Mouse (Mus musculus): ENCODE data around the gene Xrcc6. TPM values are rescaled to one million over a fixed set of nuclear protein-coding genes. Genes with fewer than 3 reads are reported as not detected.

Gene Xrcc6
- polyA plus RNA-seq, 1 experiment from 2014 or later = 46.7 TPM

DNA sequence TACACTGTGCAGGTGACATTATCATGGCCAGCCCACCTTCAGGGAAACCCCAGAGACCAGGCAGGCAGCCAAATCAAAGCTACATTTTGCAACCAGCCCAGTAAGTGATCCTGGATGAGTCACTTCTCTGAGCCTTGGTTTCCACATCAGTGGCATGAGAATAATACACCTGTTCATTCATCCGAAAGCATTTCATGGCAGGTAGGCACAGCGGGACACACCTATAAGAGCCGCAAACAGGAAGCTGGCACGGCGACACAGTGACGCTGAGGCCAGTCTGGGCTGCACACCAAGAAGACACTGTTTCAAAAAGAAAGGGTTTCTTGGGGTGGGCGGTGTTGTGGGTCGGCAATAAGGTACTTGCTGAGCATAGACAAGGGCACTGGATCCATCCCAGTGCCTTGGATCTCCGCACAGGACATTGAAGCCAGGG lies 33.5 kb upstream of the Xrcc6 start:
- no peaks in the 10 kb centered on the region for H3K27me3 ChIP-seq
- no peak overlapping the region for H3K4me3 ChIP-seq
- no peak overlapping the region for H3K27ac ChIP-seq (replicated peaks)
- H3K9me3 ChIP-seq = no peaks in the 10 kb centered on the region
- peaks cover 3% of the 10 kb centered on the region; the same call in 1 of the 2 replicates for H3K4me1 ChIP-seq (replicated peaks)
- H3K4me2 ChIP-seq = no peak overlapping the region
- no peak for ATAC-seq (ENCODE audit: low read depth)
- H3K36me3 ChIP-seq = peaks cover 62% of the 10 kb centered on the region
- 95% methylated on average over 9 of the region's 9 CpGs for WGBS
- no peak overlapping the region for H3K9ac ChIP-seq

DNA sequence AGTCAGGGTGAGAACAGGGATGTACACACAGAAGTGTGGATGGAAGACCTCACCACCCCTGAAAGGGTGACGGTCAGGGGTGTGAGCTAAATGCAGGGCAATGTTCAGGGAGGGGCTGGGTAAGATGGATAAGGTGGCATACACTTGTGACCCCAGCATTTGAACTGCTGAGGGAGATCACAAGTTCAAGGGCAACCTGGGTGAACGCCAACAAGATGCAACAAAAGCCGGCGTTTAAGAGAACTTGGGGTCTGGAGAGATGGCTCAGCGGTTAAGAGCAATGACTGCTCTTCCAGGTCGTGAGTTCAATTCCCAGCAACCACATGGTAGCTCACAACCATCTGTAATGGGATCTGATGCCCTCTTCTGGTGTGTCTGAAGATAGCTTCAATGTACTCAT lies 32.9 kb upstream of the Xrcc6 start:
- peaks cover 57% of the 10 kb centered on the region for H3K36me3 ChIP-seq
- 97% methylated on average over 6 of the region's 6 CpGs for WGBS
- H3K27ac ChIP-seq (replicated peaks) = no peak overlapping the region
- peaks cover 8% of the 10 kb centered on the region for H3K4me1 ChIP-seq (replicated peaks)
- no peak overlapping the region for H3K4me3 ChIP-seq
- ATAC-seq (ENCODE audit: low read depth) = no peak
- no peak overlapping the region for H3K9ac ChIP-seq
- no peaks in the 10 kb centered on the region for H3K9me3 ChIP-seq
- no peak overlapping the region for H3K4me2 ChIP-seq
- no peaks in the 10 kb centered on the region for H3K27me3 ChIP-seq

DNA sequence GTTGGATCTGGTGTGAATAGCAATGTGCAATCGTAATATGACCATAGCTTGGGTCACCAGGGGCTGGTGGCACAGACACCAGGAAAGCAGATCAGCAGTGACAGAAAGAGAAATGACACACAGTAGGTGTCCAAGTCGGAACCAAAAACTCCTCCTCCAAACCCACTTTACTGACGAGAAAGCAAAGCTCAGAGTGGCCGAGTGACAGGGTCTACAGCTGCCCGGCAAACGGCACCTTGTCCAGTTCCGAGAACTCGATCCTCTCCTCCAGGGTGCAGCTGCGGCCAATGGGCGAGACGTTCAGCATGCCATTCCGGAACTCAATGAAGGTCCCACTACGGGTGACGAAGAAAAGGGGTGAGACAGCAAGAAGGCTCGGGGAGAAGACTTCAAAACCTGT lies 32.2 kb upstream of the Xrcc6 start:
- Histone ChIP-seq H3K27me3 (no peaks in the 10 kb centered on the region), H3K4me1 (replicated peaks) (peaks cover 11% of the 10 kb centered on the region), H3K4me3 (no peak overlapping the region), H3K36me3 (peaks cover 50% of the 10 kb centered on the region), H3K27ac (replicated peaks) (no peak overlapping the region), H3K9ac (no peak overlapping the region), H3K9me3 (no peaks in the 10 kb centered on the region), H3K4me2 (no peak overlapping the region)
- WGBS = 90% methylated on average over 15 of the region's 15 CpGs
- no peak for ATAC-seq (ENCODE audit: low read depth)

DNA sequence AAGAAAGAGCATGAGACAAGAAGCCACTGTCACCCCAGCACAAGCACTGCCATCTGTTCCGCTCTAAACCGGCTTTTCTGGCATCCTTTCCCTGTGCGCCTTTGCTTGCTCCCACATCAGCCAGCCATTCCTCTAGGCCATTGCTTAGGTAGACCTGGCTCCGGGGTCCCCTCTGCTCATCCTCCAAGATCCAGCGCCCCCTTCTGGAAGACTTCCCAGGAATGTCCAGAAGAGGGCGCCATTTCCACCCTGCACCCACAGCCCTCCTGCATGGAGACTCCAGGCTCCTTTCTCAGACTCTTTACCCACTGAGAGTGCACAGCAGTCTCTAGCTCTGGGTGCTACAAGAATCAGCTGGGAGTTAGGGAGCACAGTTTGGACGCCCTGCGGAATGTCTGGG lies 31.2 kb upstream of the Xrcc6 start:
- ATAC-seq (ENCODE audit: low read depth) = no peak
- peaks cover 40% of the 10 kb centered on the region for H3K36me3 ChIP-seq

DNA sequence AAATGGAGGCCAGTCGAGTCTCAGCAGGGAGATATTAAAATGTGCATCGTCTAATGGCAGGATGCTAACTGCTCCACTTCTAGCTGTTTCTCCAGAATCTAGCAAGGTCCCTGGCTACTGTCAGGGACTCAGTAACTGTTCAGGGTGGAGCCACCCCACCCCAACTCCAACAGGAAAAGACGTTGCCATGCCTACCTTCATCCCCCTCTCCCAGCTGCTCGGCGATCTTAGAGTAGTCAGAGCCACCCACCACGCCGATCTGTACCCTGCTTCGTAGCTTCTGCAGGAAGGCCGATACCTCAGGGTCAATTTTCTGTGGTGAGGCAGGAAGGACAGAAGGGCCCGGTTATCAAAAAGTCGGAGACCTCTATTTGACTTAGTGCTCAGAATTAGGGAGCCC lies 30.0 kb upstream of the Xrcc6 start:
- no peaks in the 10 kb centered on the region for H3K27me3 ChIP-seq
- peaks cover 11% of the 10 kb centered on the region for H3K4me1 ChIP-seq (replicated peaks)
- H3K27ac ChIP-seq (replicated peaks) = no peak overlapping the region
- WGBS = 88% methylated on average over 11 of the region's 11 CpGs
- peaks cover 28% of the 10 kb centered on the region for H3K36me3 ChIP-seq
- no peak overlapping the region for H3K4me2 ChIP-seq
- H3K4me3 ChIP-seq = no peak overlapping the region
- no peaks in the 10 kb centered on the region for H3K9me3 ChIP-seq
- no peak overlapping the region for H3K9ac ChIP-seq
- no peak for ATAC-seq (ENCODE audit: low read depth)

More for the DNA sequence above, 31.2 kb upstream of the Xrcc6 start:
- Histone ChIP-seq H3K4me1 (replicated peaks) (peaks cover 11% of the 10 kb centered on the region), H3K4me2 (no peak overlapping the region), H3K27ac (replicated peaks) (no peak overlapping the region), H3K4me3 (no peak overlapping the region), H3K9me3 (no peaks in the 10 kb centered on the region), H3K9ac (no peak overlapping the region), H3K27me3 (no peaks in the 10 kb centered on the region)
- 61% methylated on average over 8 of the region's 8 CpGs for WGBS

DNA sequence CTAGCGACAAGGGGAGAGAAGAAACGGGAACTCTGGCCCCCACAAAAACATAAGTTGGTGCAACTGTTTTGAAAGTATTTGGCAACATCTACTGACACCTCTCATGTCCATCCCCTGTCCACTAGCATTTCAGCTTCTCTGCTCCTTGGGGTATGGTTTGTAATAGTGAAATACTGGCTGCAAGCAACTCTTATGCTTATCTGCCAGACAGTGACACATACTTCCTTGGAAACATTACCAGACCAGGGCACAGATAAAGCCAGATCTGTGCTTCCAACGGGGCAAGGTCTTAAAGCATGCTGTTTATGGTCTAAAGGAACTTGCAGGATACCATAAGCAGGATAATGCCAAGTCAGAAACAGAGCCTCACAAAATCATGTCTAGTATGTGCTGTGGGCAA lies 28.7 kb upstream of the Xrcc6 start:
- Histone ChIP-seq H3K27ac (replicated peaks) (no peak overlapping the region), H3K4me1 (replicated peaks) (peaks cover 11% of the 10 kb centered on the region), H3K9me3 (no peaks in the 10 kb centered on the region), H3K27me3 (no peaks in the 10 kb centered on the region), H3K4me2 (no peak overlapping the region), H3K9ac (no peak overlapping the region), H3K4me3 (no peak overlapping the region), H3K36me3 (peaks cover 18% of the 10 kb centered on the region)
- ATAC-seq (ENCODE audit: low read depth) = no peak
- WGBS = 91% methylated on average over 3 of the region's 3 CpGs

DNA sequence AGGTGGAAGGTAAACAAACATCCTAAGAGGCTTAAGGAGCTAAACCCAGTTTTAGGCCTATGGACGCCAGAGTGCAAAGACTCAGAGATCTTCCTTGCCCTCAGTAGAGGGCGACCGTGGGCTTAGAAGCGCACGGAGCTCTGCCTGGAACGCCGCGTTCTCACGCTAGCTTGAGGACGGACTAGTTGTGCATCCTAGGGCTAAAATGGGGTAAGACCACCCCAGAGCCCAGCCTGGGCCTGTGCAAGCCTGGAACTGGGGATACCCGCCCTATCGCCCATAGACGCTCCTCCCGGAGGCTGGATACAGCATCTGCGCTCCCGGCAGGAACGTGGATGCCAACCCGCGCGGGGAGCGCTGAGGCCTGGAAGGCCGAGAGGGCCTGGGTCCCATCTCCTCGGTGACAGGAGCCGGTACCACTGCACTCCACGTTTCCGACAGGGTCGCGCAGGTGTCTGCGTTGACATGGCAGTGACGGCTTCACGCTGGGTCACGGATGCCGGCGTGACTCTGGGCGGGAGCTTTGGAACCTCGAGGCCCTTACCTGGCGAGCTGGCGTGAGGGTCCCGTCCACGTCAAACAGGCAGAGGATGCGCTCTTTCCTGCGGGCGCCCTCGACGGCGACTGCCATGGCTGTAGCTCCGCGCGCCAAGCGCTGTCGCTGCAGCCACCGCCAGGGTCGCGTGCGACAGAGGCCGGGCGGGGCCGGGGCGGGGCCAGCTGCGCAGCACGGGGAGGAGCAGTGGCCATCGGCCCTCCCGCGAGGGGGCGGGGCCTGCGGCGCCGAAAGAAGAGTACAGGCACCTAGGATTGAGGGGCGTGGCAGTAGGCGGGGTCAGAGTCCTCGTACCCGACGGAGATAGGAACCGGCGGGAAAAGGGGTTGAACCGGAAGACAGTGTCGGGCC lies 27.2 kb upstream of the Xrcc6 start, which contains the start of gene Pmm1:
Pmm1 (minus strand) TSS at position 760 of the 907 bp plus-strand sequence.
- peaks cover 11% of the 10 kb centered on the region for H3K4me1 ChIP-seq (replicated peaks)
- H3K36me3 ChIP-seq = peaks cover 3% of the 10 kb centered on the region
- peak; percentile 99 for ATAC-seq (ENCODE audit: low read depth)
- peak within 1 kb of the TSS; percentile 98 for H3K4me2 ChIP-seq
- H3K27ac ChIP-seq (replicated peaks) = peak within 1 kb of the TSS; percentile 90
- no peaks in the 10 kb centered on the region for H3K27me3 ChIP-seq
- H3K9ac ChIP-seq = peak within 1 kb of the TSS; percentile 87
- H3K4me3 ChIP-seq = peak within 1 kb of the TSS; percentile 69
- WGBS = under 1% methylated on average over 76 of the region's 77 CpGs
- H3K9me3 ChIP-seq = no peaks in the 10 kb centered on the region

DNA sequence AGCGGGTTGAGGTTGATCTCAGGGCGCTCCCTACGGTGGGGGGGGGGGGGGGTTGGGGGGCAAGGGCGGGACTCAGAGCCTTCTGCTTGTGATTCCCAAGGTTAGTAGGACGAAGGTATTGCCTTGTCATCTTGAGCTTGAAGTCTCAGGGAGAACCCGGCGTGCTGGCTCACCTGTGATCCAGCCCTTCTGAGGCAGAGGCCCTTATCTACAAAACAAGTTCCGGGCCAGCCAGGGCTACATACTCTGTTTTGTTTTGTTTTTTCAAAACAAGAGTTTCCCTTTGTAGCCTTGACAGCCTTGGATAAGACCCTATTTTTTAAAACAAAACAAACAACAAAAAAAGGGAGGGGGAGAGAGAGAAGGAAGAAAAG lies 26.6 kb upstream of the Xrcc6 start:
- ATAC-seq (ENCODE audit: low read depth) = no peak
- H3K9me3 ChIP-seq = no peaks in the 10 kb centered on the region
- H3K27me3 ChIP-seq = no peaks in the 10 kb centered on the region
- 2% methylated on average over 8 of the region's 8 CpGs for WGBS
- H3K4me3 ChIP-seq = peak overlapping the region; percentile 69
- peak overlapping the region; percentile 90; the same call in 1 of the 2 replicates for H3K27ac ChIP-seq (replicated peaks)
- peak overlapping the region; percentile 87; the same call in 1 of the 2 replicates for H3K9ac ChIP-seq
- no peaks in the 10 kb centered on the region for H3K36me3 ChIP-seq
- H3K4me2 ChIP-seq = peak overlapping the region; percentile 98
- peaks cover 11% of the 10 kb centered on the region for H3K4me1 ChIP-seq (replicated peaks)

DNA sequence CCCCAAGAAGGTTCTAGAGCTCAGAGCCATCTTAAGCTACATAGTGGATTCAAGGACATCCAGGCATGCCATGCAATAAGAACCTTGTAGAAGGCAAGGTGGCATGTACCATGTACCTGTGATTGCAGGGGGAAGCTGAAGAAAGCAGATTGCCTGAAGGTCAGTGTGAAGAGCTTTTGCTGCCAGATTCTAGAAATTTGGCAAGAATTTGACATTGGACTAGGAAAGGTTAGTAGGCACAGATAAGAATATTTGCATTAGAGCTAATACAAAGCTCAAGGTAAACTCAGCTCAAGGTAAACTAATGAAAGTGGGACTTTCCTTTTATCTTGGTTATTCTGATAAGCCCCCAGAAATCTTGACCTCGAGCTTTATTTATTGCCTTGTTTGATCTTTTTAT lies 23.4 kb upstream of the Xrcc6 start:
- Histone ChIP-seq H3K9me3 (no peaks in the 10 kb centered on the region), H3K27ac (replicated peaks) (no peak overlapping the region), H3K4me3 (no peak overlapping the region), H3K4me1 (replicated peaks) (peaks cover 7% of the 10 kb centered on the region), H3K36me3 (no peaks in the 10 kb centered on the region), H3K27me3 (no peaks in the 10 kb centered on the region), H3K9ac (no peak overlapping the region), H3K4me2 (no peak overlapping the region)
- 55% methylated on average over 1 of the region's 1 CpGs for WGBS
- no peak for ATAC-seq (ENCODE audit: low read depth)

DNA sequence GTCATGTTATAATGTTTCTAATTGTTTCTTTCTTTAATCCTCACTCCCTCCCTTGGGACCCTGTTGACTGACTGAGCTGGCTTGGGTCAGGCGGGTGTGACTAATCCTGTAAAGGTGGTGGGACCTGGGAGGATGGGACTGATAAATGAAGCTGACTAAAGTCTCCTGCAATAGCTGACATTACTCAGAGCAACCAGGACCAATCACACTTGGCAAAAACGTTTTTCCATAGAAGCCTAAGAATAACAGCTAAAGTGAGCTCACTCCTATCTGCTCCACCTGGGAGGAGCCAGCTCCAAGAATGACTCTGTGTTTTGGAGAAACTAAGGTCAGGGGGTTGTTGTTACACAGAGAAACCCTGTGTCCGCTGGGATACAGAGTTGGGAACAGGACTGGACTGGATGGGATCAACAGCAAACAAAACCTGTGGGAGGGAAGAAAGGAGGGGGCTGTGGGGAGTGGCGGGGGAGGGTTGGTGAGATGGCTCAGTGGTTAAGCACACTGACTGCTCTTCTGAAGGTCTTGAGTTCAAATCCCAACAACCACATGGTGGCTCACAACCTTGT lies 22.6 kb upstream of the Xrcc6 start:
- whole genome bisulfite sequencing = 62% methylated on average over 4 of the region's 4 CpGs
- no peak for ATAC-seq (ENCODE audit: low read depth)
- Histone ChIP-seq H3K4me1 (replicated peaks) (no peaks in the 10 kb centered on the region), H3K4me2 (no peak overlapping the region), H3K9ac (no peak overlapping the region), H3K4me3 (no peak overlapping the region), H3K36me3 (no peaks in the 10 kb centered on the region), H3K27ac (replicated peaks) (no peak overlapping the region), H3K27me3 (no peaks in the 10 kb centered on the region), H3K9me3 (no peaks in the 10 kb centered on the region)

DNA sequence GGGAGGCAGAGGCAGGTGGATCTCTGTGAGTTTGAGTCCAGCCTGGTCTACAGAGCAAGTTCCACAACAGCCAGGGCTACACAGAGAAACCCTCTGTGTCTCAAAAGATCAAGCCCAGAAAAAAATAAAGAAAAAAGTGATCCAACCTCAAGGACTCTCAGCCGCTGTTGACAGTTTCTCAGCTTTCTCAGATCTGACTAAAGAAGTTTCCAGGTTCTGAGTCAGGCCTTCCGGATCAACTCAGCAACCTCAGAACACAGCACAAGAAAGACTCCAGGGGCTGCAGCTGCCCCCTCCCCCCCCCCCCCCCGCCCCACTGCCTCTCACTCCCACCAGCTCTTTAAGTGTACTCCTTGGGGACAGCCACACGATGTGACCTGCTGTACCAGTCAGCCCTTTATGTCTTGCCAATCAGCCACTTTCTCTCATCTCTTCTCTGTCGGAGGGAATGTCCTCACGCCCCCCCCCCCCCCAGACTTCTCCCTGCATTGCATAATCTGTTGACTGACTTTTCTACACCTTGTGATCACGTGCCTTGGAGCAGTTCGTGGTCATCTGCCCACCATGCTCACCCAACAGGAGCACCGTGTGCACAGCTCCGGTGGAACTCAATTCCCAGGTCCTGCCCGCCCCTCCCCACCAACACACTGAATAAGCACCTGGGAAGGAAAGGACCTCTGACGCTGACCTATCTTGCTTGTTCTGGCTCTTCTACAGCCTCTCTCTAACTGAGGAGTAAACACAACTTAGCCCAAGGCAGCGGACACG lies 21.4 kb upstream of the Xrcc6 start:
- WGBS = 82% methylated on average over 13 of the region's 14 CpGs

DNA sequence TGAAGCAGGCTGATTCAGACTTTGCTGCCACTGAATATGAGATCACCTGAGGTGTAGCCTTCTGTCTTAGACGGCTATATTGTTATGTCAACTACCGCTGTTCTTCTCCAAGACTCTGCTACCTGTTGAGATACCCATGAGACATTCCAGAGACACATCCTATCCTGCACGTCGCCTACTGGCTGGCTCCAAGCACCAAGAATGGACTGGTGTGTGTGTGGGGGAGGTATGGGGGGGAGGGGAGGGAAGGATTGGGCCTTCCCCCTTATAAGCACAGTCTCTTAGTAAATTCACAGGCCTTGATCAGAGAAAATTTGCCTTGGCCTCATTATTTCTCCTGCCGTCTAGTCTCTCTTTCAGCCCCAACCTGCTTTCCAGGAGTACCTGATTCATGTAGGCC lies 19.8 kb upstream of the Xrcc6 start:
- no peak overlapping the region for H3K27ac ChIP-seq (replicated peaks)
- no peaks in the 10 kb centered on the region for H3K4me1 ChIP-seq (replicated peaks)
- H3K9ac ChIP-seq = no peak overlapping the region
- WGBS = 94% methylated on average over 5 of the region's 5 CpGs
- ATAC-seq (ENCODE audit: low read depth) = no peak
- no peaks in the 10 kb centered on the region for H3K36me3 ChIP-seq
- no peaks in the 10 kb centered on the region for H3K27me3 ChIP-seq
- H3K4me3 ChIP-seq = no peak overlapping the region
- H3K9me3 ChIP-seq = peaks cover 8% of the 10 kb centered on the region; the same call in 1 of the 2 replicates
- H3K4me2 ChIP-seq = no peak overlapping the region

More for the DNA sequence above, 21.4 kb upstream of the Xrcc6 start:
- no peak overlapping the region for H3K9ac ChIP-seq
- no peaks in the 10 kb centered on the region for H3K4me1 ChIP-seq (replicated peaks)
- no peak overlapping the region for H3K4me2 ChIP-seq
- ATAC-seq (ENCODE audit: low read depth) = no peak
- no peaks in the 10 kb centered on the region for H3K36me3 ChIP-seq
- H3K4me3 ChIP-seq = no peak overlapping the region
- H3K9me3 ChIP-seq = 0 out of 2 replicates have a peak, but pooled peaks cover 3% of the 10 kb centered on the region
- no peaks in the 10 kb centered on the region for H3K27me3 ChIP-seq
- no peak overlapping the region for H3K27ac ChIP-seq (replicated peaks)

Data from neural tube, embryonic 13.5 days (tissue).